Mouse (Mus musculus): Measurements from ENCODE around the gene Slc22a14.
"Not testable (repeated sequence)": the region's sequence is repeated elsewhere in the genome, so short reads cannot be mapped to it uniquely, and the experiment has no call there.

Gene Slc22a14

DNA sequence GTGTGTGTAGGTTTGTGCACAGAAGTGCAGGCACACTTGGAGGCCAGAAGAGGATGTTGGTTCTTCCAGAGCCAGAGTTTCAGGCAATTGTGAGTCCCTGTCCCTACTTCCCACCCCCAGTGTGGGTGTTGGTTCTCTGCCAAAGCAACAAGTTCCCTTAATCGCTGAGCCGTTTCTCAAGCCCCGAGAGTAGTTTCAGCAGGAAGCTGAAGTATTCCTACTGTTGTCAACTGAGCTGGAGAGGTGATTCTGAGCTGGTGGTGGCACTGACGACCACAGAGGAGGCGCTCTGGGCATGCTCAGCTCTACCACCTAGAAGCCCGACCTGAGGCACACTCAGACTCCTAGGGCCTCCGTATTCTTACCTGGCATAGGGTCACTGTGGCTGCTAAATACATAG is at the start of gene Slc22a14:
TSS of gene Slc22a14 (minus strand) at position 270 of the 400 bp plus-strand sequence.
- DNase-seq (ENCODE audit: low spot score in 2 of 2) = no peak

DNA sequence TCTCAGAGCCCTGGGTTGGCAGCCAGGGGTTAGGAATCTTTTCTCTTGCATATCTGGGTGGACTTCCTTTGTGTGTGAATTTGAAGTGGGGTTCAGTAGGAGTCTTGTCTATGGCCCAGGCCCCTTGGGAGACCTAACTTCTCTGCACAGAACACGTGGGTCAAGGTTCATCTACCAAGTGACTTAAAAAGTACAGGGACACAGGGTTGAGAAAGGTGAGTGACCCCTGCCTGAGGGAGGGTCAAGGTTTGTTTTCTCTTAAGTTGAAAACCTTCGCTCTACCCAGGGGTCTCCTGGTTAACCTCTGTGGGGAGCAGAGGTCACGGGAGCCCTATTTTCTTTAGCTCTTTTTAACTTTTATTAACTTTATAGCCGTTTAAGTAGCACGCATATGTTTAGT is 44.5 kb upstream of the Slc22a14 start:
- DNase-seq (ENCODE audit: low spot score in 2 of 2) = no peak

DNA sequence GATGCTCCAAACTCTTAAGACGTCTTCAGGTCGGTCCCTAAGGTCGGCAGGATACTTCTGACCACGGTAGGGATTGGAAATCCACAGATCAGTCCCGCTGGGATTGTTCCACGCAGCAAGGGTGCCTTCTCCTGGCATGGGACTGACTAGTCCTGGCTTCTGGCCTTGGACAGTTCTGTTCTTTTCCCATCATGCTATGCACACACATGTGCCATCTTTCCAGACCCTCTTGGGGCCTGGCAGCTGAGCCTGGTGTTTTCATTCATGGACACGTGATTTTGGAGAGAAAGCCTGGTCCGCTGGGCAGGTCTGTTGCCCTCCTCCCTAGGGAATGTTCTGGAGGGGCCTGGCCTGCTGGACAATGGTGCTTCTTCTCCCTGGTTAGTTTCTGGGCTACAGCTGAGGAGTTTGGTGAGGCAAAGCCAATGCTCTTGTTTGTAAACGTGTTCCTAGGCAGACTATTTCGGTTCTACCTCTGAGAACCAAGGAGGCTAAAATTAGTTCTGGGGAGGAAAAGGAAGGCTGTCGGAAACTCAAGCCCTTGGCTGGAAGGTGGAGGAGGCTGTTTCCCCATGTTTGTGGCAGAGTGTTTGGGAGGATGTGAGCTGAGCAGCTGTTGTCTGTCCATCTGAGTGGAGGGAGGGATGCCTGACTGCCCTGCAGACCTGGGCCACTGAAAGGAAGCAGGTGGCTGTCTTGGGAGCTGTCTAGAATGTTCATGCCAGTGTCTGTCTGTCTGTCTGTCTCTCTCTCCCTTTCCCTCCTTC is 43.7 kb upstream of the Slc22a14 start:
- DNase-seq (ENCODE audit: low spot score in 2 of 2) = no peak

DNA sequence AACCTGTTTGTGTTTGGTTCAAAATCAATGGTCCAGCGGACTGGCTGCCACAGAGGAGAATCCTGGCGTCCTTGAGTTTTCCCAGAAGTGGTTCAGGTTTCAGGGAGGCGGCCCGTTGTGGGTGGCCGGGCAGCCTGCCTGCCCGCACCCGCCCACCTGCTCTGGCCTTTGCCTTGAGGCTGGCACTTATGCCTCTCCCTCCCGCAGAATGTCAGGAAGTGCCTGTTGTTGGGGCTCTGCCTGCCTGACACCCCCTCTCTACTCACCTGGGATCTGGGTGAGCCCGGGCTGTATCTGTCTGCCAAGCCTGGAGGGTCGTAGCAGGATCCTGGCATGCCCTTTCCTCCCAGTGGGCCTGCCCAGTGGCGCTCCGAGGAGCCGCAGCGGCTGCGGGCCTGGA is 42.5 kb upstream of the Slc22a14 start:
- no peak for DNase-seq (ENCODE audit: low spot score in 2 of 2)

GRCm38 (mm10) chr9:119404090-119404489 is 38.7 kb upstream of the Slc22a14 start:
- DNase-seq (ENCODE audit: low spot score in 2 of 2) = no peak

- peak in 1 of 2 experiments; percentile 43 for DNase-seq (ENCODE audit: low spot score in 2 of 2)
Measured at GRCm38 (mm10) chr9:119403236-119403641, 37.9 kb upstream of the Slc22a14 start.

GRCm38 (mm10) chr9:119402253-119403235 is 37.2 kb upstream of the Slc22a14 start:
- peak; percentile 15 to 53 for DNase-seq (ENCODE audit: low spot score in 2 of 2)

DNA sequence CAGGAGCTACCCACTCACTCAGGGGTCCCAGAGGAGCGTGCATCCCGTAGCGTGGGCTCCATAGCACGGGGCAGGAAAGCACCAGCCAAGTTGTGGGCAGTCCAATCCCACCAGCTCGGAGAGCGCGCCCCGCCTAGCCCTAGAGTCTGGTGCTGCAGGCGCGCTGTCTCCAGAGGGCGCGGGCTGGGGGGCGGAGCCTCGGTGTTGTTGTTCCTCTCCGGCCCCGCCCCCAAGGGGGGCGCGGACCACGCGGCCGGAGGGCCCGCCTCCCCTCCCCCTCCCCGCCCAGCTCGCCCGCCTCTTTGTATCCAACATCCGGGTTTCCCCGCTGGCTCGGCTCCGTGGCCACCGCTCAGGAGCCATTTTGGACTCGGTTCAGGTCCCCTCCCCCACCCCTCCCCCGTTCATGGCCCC is 36.5 kb upstream of the Slc22a14 start, which contains the start of gene Acvr2b:
TSS of gene Acvr2b (plus strand) at position 318 of the 414 bp plus-strand sequence.
- DNase-seq (ENCODE audit: low spot score in 2 of 2) = peak; percentile 88 to 89

- peak in 1 of 2 experiments; percentile 4 for DNase-seq (ENCODE audit: low spot score in 2 of 2)
Measured at GRCm38 (mm10) chr9:119401351-119401750, 36.0 kb upstream of the Slc22a14 start.

GRCm38 (mm10) chr9:119394808-119395207 is 29.5 kb upstream of the Slc22a14 start:
- no peak for DNase-seq (ENCODE audit: low spot score in 2 of 2)

- no peak for DNase-seq (ENCODE audit: low spot score in 2 of 2)
Measured at GRCm38 (mm10) chr9:119390214-119390613, 24.9 kb upstream of the Slc22a14 start.

DNA sequence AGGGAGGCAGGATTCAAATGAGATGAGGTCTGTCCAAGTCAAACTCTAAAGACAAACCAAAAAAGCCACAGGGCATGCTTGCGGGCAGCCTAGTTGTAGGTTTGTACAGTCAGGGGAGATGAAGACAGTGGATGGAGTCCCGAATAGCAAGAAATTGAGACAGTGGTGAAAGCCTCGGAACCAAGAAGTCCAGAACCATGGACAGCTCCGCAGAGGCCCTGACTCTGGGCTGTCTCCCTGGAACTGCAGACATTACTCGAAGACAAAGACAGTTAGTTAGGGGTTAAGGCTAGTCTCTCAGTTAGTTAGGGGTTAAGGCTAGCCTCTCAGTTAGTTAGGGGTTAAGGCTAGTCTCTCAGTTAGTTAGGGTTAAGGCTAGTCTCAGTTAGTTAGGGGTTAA is 23.6 kb upstream of the Slc22a14 start:
- DNase-seq (ENCODE audit: low spot score in 2 of 2) = no peak

DNA sequence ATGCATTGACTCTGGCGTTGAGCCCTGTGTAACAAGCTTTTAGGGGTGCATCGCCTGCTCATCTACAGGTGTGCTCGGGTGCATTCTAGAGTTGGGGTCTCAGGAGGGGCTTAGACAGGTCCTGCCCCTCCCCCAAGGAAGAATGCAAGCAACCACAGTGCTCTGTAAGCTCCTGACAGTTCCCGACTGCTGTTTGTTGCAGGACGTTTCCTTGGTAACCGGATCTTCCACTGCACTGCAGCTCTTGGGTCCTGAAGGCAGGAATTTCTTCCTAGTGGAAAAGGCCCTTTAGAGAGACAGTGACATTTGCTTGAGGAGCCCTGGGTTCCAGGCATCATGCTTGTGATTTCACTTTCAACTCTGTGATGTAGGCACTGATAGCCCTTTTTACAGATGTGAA is 17.2 kb upstream of the Slc22a14 start:
- DNase-seq (ENCODE audit: low spot score in 2 of 2) = no peak

- no peak for DNase-seq (ENCODE audit: low spot score in 2 of 2)
Measured at GRCm38 (mm10) chr9:119378231-119378630, 12.9 kb upstream of the Slc22a14 start.

GRCm38 (mm10) chr9:119375556-119375955 is 10.2 kb upstream of the Slc22a14 start:
- no peak for DNase-seq (ENCODE audit: low spot score in 2 of 2)

DNA sequence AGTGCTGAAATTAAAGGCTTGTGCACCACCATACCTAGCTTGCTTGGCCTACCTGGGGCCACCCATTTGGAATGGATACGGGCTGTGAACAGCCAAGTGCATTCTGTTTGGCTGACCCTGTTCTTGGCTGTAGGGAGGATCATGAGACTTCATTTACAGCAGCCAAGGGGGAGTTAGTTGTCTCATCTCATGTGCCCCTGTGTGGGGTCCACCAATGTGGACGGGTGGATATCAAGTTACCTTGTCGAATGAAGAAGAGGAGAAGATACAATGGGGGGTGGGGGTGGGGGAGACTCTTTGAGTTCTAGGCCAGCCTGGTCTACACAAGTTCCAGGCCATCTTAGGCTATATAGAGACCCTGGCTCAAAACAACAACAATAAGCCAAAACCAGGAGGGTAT is 9.7 kb upstream of the Slc22a14 start:
- DNase-seq (ENCODE audit: low spot score in 2 of 2) = no peak

GRCm38 (mm10) chr9:119371251-119371650 is 5.9 kb upstream of the Slc22a14 start:
- no peak for DNase-seq (ENCODE audit: low spot score in 2 of 2)

DNA sequence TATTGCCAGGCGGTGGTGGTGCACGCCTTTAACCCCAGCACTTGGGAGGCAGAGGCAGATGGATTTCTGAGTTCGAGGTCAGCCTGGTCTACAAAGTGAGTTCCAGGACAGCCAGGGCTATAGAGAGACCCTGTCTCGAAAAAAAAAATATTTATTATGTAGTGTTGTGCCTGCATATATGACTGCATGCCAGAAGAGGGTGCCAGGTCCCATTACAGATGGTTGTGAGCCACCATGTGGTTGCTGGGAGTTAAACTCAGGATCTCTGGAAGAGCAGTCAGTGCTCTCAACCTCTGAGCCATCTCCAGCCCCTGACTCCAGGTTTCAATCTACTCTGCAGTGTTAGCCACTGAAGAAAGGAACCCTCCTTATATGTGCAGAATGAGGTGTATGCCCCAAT is 5.4 kb upstream of the Slc22a14 start:
- DNase-seq (ENCODE audit: low spot score in 2 of 2) = not testable (repeated sequence)

DNA sequence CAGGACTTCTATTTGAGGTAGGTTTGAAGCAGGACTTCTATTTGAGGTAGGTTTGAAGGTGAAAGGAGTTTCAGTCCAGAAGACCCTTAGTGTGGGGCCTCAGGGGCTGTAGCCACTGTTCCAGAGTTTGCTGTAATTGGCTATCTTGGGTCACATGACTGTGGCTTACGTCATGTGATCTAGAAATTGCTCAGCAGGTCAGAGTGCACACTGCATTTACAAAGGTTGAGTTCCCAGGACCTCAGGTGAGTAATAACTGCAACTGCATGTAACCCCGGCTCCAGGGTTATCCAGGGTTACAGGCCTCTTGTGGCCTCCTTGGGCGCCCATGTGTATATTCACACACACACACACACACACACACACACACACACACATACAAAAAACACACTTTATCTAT is 3.0 kb upstream of the Slc22a14 start:
- no peak for DNase-seq (ENCODE audit: low spot score in 2 of 2)

- DNase-seq (ENCODE audit: low spot score in 2 of 2) = no peak
Measured at GRCm38 (mm10) chr9:119363229-119363628, 2.1 kb downstream of the Slc22a14 start.

DNA sequence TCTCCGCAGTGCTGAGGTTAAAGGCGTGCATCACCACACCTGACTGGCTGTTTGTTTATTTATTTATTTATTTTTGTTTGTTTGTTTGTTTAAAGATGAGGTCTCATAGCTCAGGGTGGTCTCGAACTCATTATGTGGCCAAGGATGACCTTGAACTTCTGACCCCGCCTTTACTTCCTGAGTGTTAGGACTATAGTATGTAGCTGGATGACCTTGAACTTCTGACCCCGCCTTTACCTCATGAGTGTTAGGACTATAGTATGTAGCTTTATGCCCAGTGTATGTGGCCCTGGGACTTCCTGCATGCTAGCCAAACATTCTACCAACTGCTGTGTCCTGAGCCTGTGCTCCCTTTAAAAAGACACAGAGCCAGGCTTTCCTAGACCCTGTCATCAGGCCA is 3.9 kb downstream of the Slc22a14 start:
- DNase-seq (ENCODE audit: low spot score in 2 of 2) = no peak

DNA sequence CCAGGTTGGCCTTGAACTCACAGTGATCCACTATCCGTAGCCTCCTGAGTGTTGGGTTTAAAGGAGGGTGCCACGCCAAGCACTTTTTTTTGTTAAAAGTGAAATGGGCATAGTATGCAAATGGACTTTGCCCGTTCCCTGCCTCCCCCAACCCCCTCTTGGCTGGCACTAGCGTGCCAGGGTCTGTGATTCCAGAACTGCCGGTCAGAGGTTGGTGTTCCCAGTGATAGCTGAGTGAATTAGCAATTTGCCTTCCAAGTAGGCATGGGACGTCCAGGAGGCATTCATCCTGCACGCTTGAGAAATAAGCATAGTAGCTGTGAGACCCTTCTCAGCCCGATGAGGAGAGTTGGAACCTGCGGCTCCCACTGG is 7.3 kb downstream of the Slc22a14 start:
- no peak for DNase-seq (ENCODE audit: low spot score in 2 of 2)
